Mouse (Mus musculus) kidney, postnatal 36 days (tissue): Measurements from ENCODE around the gene Ralgps1.

Experiments
- DNase-seq, 2 experiments: peaks; one replicate each; pipeline ENCODE4 v3.0.0; 2021 to 2022; ENCODE audit warnings: mixed read lengths in 2 of 2

The Ralgps1 gene

GRCm38 (mm10) chr2:33360564-33360963 is 10.7 kb downstream of the Ralgps1 start:
- DNase-seq, result peak; percentile 34 to 60

DNA sequence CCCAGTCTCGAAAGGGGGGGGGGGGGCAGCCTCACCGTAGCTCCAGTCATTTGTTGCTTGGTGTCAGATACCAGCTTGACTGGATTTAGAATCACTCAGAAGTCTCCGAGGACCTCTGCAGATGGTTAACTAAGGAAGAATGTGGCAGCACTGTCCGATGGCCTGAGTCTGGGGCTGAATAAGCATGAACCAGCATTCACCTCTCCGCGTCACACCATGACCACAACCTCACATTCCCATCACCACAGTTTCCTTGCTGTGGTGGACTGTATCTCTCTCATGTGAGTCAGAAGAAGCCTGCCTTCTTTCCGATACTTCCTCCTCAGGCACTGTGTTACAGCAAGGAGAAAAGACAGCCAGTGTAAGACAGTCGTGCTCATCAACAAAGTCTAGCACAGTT is 12.1 kb downstream of the Ralgps1 start:
- peak; percentile 37 to 49 for DNase-seq

- DNase-seq, result no peak
Observed at GRCm38 (mm10) chr2:33357250-33357838, 13.9 kb downstream of the Ralgps1 start.

DNA sequence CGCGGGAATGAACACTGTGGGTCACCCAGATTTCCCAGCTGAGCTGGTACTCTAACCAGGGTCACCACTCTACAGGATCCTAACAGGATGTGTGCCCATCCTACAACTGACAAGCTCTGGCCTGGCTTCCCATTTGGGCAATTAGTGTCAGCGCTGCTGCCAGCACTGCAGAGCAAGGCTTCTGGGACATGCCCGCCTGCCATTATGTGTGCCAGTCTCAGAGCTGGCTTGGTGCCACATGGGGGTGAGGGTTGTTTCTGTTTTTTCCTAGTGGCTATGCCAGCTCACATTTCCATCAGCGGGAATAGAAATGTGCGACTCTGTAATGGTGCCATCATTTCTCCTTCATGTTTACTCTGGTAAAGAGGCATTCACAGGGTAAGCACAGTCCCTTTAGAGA is 15.7 kb downstream of the Ralgps1 start:
- DNase-seq, result peak; percentile 55 to 71

- DNase-seq, result no peak
Observed at GRCm38 (mm10) chr2:33353432-33353831, 17.9 kb downstream of the Ralgps1 start.

DNA sequence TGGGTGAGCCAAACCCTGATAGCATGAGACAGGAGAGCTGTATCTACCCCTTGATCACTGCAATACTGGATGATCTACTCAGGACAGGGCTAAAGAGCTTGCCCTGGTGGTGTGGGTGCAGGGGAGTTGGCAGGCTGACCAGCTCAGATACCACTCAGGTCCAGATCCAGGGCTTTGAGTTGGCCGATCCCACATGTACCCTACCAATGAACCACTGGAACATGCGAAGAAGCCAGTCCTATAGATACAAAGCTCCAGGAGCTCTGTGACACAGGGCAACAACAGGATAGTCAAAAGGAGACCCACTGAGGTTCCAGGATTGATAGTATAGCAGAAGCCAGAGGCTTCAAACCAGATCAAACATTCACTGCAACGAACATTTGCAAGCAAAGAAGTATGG is 19.8 kb downstream of the Ralgps1 start:
- DNase-seq, result no peak

DNA sequence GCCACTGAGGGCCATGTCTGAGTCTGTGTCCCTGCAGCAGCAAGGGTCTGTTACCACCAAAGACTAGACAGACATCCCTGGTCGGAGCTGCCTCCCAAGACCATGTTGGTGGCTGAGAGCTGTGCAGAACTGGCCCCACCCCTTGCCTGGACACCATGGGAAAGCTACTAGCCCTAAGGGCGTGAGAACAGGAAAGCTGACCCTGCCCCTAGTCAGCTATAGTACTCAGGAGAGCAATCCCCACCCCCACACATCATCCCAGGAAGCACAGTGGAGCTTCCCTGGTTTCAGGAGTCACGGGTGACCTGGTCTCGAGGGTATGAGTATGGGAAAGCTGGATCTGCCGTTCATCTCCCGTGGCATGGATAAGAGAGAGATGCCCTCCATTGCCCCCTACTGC is 20.4 kb downstream of the Ralgps1 start:
- no peak for DNase-seq

DNA sequence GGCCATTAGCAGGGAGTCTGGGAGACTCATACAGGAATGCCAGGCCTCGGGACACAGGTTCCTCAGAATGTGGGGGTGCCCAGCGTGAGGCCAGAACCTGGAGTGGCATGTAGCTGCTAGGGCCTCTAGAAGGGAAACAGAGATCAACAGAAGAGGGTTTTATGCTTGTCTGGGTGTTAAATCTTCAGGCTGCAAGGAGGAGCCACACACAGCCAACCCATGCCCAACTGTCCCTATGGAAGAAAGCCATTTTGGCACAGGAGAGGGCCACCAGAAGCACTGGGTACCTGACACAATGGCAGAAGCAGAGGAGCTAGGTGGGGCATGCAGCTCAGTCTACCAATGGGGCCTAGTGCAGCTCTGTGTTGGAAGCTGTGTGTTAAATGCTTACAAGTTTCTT is 21.7 kb downstream of the Ralgps1 start:
- peak in 1 of 2 experiments; percentile 16 for DNase-seq

- DNase-seq, result peak; percentile 84 to 91
Observed at GRCm38 (mm10) chr2:33349081-33349480, 22.2 kb downstream of the Ralgps1 start.

DNA sequence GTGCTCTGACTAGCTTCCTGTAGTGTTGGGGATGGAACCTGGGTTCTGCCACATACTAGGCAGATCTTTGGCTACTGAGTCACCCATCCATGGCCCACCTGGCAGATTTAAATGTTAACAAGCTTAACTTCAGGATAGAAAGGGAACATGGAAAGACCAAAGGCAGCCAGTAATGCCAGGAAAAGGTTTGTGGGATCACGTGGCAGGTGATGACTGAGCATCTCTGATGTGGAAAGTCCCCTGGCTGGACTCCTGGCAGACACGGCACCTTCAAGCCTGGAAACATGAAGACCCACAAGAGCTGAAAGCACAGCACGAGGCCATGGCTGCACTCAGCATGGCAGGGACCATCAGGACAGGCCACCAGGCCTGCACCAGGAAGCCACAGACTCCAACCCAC is 23.0 kb downstream of the Ralgps1 start:
- DNase-seq, result no peak

DNA sequence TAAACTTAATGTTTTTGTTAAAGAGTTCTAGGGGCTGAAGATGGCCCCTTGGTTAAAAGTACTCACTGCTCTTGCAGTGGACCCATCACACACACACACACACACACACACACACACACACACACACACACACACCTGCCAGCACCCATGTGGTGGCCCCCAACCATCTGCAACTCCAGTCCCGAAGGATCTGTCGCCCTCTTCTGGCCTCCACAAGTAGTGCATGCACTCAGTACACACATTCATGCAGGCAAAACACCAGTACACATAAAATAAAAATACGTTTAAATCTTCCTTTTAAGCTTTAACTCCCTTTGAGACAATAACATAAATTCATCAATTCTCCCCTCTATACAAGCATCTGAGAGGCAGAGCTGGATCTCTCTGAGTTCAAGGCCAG is 23.7 kb downstream of the Ralgps1 start:
- DNase-seq, result peak; percentile 40 to 82

DNA sequence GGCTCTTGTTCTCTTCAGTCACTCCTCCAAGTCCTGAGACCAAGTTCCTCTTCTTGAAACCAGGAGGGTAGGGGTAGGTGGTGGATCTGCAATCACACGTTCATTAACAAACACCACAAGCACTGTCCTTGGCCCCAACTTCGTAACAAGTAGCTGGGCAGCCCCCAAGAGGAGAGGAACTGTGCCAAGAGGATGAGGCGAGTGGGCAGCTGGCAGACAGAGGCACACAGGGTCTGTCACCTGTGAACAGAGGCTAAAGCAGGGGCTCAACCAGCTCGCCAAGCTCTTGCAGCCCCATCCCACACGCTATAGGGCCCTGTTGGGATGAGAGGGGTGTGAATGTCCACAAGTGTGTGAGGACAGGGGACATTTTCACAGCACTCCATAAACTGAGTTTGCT is 24.5 kb downstream of the Ralgps1 start:
- no peak for DNase-seq

GRCm38 (mm10) chr2:33345956-33346355 is 25.3 kb downstream of the Ralgps1 start:
- no peak for DNase-seq

DNA sequence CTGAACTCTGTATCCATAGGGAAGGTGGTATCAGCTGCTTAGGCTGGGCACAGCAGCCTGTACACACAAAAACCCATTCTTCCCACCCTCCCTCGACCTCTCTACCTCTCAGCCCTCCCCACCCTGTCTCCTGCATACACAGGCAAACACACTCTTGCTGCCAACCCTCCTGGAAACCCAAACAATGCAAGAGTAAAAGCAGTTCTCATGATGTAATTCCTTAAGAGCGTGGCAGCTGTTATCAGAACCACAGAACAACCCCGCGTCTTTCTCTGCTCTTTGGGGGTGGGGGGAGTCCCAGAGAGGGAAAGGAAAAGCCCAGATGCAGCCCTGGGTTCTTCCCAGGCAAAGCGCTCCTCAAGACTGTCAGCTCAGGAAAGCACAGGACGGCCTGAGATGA is 25.8 kb downstream of the Ralgps1 start:
- DNase-seq, result no peak

DNA sequence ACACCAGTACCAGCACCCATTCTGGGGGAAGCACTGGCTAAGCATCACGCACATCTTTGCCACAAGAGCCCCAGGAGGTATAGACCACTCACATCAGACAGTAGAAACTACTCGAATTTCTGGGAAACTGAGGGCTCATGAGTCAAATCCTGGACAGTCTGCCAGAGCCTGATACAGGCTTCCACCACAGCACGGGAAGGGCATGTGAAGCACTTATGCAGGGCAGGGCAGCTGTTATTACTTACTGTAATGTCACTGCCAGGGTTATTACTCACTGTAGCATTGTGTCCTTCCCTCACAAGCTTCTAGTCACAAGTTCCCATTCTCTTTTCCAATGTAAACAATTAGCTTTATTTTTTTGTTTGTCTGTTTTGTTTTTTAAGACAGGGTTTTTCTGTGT is 27.9 kb downstream of the Ralgps1 start:
- no peak for DNase-seq

GRCm38 (mm10) chr2:33342148-33342547 is 29.1 kb downstream of the Ralgps1 start:
- no peak for DNase-seq

DNA sequence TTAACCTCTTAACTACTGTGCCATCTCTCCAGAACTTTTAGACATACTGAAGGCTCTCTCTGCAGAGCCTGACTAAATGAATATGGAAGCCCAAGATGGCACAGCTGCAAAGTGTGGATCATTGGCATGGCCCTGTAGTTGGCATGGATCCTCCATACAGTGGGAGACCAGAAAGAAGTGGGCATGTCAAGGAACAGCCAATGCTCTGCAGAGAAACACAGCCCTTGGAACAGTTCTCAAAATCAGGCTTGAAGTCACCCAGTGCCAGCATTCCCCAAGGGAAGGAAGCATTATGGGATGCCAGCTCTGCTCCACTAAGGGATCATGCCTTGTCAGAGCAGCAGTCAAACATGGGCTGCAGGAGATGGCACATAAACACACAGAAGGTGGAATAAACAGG is 35.5 kb downstream of the Ralgps1 start:
- DNase-seq, result no peak

- no peak for DNase-seq
Observed at GRCm38 (mm10) chr2:33329622-33330021, 41.7 kb downstream of the Ralgps1 start.

DNA sequence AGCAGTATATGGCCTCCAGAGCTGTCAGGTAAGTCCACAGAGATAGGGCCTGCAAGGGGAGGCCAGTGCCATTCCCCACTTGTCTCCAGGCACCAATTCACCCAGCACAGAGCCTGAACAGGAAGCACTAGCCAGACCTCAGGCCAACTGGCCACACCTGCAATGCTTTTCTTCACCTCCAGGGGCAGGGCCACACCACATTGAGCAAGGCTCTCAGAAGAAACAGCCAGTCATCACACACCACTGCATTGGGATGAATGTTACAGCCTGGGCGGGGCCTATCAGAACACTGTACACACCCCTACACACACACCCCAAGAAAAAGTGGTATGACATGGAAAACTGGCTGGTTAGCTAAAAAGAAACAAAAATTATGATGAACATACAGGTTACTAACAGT is 42.3 kb downstream of the Ralgps1 start:
- peak; percentile 44 to 81 for DNase-seq

DNA sequence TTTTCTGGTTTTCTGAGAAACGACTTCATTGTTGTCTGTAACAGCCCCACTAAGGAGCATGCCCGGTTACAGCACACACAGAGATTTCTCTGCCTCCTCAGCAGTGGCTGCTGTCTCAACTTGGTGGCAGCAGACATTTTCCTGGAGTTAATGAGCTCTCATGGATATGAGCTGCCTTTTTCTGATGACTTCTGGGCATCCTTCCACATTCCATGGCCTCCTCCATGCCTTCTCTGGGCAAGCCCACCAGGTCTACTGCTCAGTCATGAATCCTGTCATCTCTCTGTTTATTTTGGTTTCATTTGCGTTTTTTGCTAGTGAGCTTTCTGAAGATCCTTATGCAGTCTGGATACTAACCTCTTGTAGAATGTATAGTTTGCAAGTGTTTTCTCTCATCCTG is 45.9 kb downstream of the Ralgps1 start:
- DNase-seq, result no peak

DNA sequence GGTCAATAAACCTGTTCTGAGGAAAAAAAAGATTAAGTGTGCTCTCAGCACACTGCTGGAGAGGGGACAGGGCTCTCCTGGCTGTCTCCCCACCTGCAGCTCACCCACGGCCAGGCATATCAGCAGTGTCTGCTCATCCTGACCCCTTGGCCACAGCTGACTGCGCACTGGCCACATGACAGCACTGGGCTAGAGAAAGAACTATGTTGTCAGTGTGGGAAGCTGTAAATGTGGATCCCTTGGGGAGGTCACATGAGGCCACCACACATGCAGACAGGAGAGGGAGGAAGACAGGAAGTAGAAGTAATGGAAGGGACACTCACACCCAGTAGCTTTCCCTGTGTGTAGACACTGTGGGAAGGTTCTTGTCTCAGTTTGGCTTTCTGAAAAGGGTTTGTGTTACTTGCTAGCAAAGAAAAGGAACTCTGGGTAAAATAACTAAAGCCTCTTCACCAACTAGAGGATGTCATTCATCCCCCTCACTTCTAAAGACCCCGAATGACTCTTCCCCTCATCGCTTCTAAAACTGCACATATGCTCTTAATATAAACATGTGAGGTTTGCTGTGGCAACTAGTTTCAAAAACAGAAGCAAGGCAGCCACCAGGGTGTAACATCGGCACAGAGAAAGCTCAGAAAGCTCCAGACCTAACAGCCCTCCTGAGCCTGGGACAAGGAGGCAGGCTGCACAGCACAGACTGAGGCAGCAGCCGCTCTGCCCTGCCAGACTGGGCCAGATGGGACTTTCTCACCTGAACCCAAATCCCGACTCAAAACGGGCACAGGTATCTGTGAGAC is 47.3 kb downstream of the Ralgps1 start:
- peak; percentile 35 to 56 for DNase-seq

DNA sequence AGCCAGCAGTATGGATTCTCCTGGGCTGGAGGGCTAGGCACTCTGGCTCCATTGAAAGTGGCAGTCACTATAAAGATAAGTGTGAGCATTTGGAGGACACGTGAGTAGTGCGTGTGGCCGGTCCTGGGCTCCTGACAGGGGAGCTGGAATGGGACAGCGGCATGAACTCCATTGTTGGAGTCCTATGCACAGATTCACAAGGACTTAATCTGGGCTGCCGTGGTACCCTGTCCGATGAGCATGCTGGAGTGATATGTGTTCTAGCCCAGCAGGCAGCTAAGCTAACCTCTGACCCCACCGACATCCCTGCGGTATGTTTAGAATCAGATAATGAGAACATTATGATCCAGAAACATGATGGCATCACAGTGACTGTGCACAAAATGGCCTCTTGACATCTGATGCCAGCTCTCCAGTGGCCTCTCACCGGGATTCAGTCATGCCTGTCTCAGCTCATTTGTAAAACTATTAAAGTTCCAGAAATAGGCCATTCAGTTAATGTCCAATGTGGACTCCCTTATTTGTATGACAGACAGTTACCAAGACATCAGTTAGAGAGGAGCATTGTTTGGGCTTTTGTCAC is 48.2 kb downstream of the Ralgps1 start:
- DNase-seq, result peak in 1 of 2 experiments; percentile 11

- DNase-seq, result no peak
Observed at GRCm38 (mm10) chr2:33321641-33322040, 49.6 kb downstream of the Ralgps1 start.

- DNase-seq, result no peak
Observed at GRCm38 (mm10) chr2:33321031-33321430, 50.3 kb downstream of the Ralgps1 start.
